Mouse (Mus musculus) olfactory bulb, adult 2 months (tissue): ENCODE data around the gene Iqgap1. TPM values are rescaled to one million over a fixed set of nuclear protein-coding genes. Genes with fewer than 3 reads are reported as not detected.

Experiments used
- H3K27ac ChIP-seq: fragments of 200-500 bp; 2 replicates; pipeline ENCODE4 v1.5.1; 2012; ENCODE audit warnings: low read depth, low read length; ENCODE audit not compliant: insufficient read depth
- H3K4me1 ChIP-seq: fragments of 200-500 bp; 2 replicates; pipeline ENCODE4 v1.6.1; 2012; ENCODE audit warnings: low read length; ENCODE audit not compliant: control insufficient read depth, insufficient read depth
- H3K4me3 ChIP-seq: fragments of 200-500 bp; 2 replicates; pipeline ENCODE4 v1.5.1; 2012; ENCODE audit warnings: mild to moderate bottlenecking, low read depth, low read length, moderate library complexity; ENCODE audit not compliant: insufficient read depth
- CTCF ChIP-seq: fragments of 200-500 bp; IDR thresholded peaks from 2 replicates; pipeline ENCODE4 v1.5.1; 2012; ENCODE audit warnings: low read depth, mild to moderate bottlenecking, low read length, moderate library complexity; ENCODE audit not compliant: insufficient read depth
- POLR2A ChIP-seq: fragments of 200-500 bp; IDR thresholded peaks from 2 replicates; pipeline ENCODE4 v1.6.1; 2012; ENCODE audit warnings: mild to moderate bottlenecking, low read depth, low read length, moderate library complexity; ENCODE audit not compliant: insufficient read depth
- WGBS: fragments of 180-500 bp; shearing (Covaris S2); methylation state at CpG from one replicate; pipeline ENCODE4 v1.1.7; 2018; 5-methylcytosine and 5-hydroxymethylcytosine counted together
- polyA plus RNA-seq: library from polyadenylated mRNA; stranded (reverse); fragments of >200 nt; gene quantifications from 2 replicates; pipeline ENCODE4 v1.2.4, GENCODE M21; 2012; ENCODE audit warnings: low replicate concordance; ENCODE audit not compliant: missing spikeins, insufficient read depth, insufficient read length

Iqgap1 gene
- not detected in 2 replicates for polyA plus RNA-seq

- no peak for TF ChIP-seq CTCF
- no peak for TF ChIP-seq POLR2A
- Histone ChIP-seq H3K27ac (no peak within 1 kb of the TSS), H3K4me1 (no peaks in the 10 kb centered on the region), H3K4me3 (no peak within 1 kb of the TSS)
- WGBS: 73% methylated on average over 11 of the region's 11 CpGs
Measured at GRCm38 (mm10) chr7:80825843-80826403, at the start of gene Iqgap1. Iqgap1 (minus strand) TSS chr7:80825974.

GRCm38 (mm10) chr7:80873631-80874030, 47.9 kb upstream of the Iqgap1 start:
- WGBS: 86% methylated on average over 2 of the region's 2 CpGs
- Histone ChIP-seq H3K27ac (no peak overlapping the region), H3K4me3 (no peak overlapping the region), H3K4me1 (no peaks in the 10 kb centered on the region)
- TF ChIP-seq CTCF (no peak), POLR2A (no peak)

GRCm38 (mm10) chr7:80873038-80873437, 47.3 kb upstream of the Iqgap1 start:
- WGBS: 53% methylated on average over 5 of the region's 5 CpGs
- H3K4me1 ChIP-seq: no peaks in the 10 kb centered on the region
- H3K4me3 ChIP-seq: no peak overlapping the region
- no peak overlapping the region for H3K27ac ChIP-seq
- no peak for TF ChIP-seq POLR2A
- TF ChIP-seq CTCF: no peak

- 97% methylated on average over 2 of the region's 2 CpGs for WGBS
- TF ChIP-seq POLR2A: no peak
- TF ChIP-seq CTCF: no peak
Measured at GRCm38 (mm10) chr7:80868686-80869085, 42.9 kb upstream of the Iqgap1 start.

GRCm38 (mm10) chr7:80866514-80867147, 40.9 kb upstream of the Iqgap1 start:
- H3K4me1 ChIP-seq: peaks cover 24% of the 10 kb centered on the region
- TF ChIP-seq POLR2A: no peak
- TF ChIP-seq CTCF: no peak
- WGBS: 83% methylated on average over 7 of the region's 7 CpGs
- H3K4me3 ChIP-seq: no peak overlapping the region
- H3K27ac ChIP-seq: no peak overlapping the region

More at GRCm38 (mm10) chr7:80868686-80869085, 42.9 kb upstream of the Iqgap1 start:
- H3K4me1 ChIP-seq: peaks cover 11% of the 10 kb centered on the region
- no peak overlapping the region for H3K4me3 ChIP-seq
- H3K27ac ChIP-seq: no peak overlapping the region

GRCm38 (mm10) chr7:80865521-80865920, 39.7 kb upstream of the Iqgap1 start:
- no peak overlapping the region for H3K27ac ChIP-seq
- TF ChIP-seq POLR2A (no peak), CTCF (no peak)
- 94% methylated on average over 7 of the region's 7 CpGs for WGBS
- H3K4me1 ChIP-seq: peaks cover 24% of the 10 kb centered on the region
- no peak overlapping the region for H3K4me3 ChIP-seq

GRCm38 (mm10) chr7:80864831-80865230, 39.1 kb upstream of the Iqgap1 start:
- H3K27ac ChIP-seq: no peak overlapping the region
- WGBS: 69% methylated on average over 8 of the region's 8 CpGs
- peaks cover 24% of the 10 kb centered on the region for H3K4me1 ChIP-seq
- no peak for TF ChIP-seq CTCF
- no peak for TF ChIP-seq POLR2A
- no peak overlapping the region for H3K4me3 ChIP-seq

- peaks cover 24% of the 10 kb centered on the region for H3K4me1 ChIP-seq
- 28% methylated on average over 1 of the region's 1 CpGs for WGBS
- no peak for TF ChIP-seq POLR2A
- no peak for TF ChIP-seq CTCF
- H3K4me3 ChIP-seq: no peak overlapping the region
- 0 out of 2 replicates have a peak overlapping the region, but pooled peaks have one; percentile 3 for H3K27ac ChIP-seq
Measured at GRCm38 (mm10) chr7:80864151-80864550, 38.4 kb upstream of the Iqgap1 start.

- H3K4me1 ChIP-seq: peaks cover 24% of the 10 kb centered on the region
- 60% methylated on average over 5 of the region's 5 CpGs for WGBS
- H3K27ac ChIP-seq: no peak overlapping the region
- TF ChIP-seq CTCF: no peak
- no peak for TF ChIP-seq POLR2A
- peak overlapping the region; percentile 11 for H3K4me3 ChIP-seq
Measured at GRCm38 (mm10) chr7:80863520-80863919, 37.7 kb upstream of the Iqgap1 start.

GRCm38 (mm10) chr7:80862475-80862874, 36.7 kb upstream of the Iqgap1 start:
- H3K4me3 ChIP-seq: no peak overlapping the region
- 77% methylated on average over 2 of the region's 2 CpGs for WGBS
- no peak overlapping the region for H3K27ac ChIP-seq
- TF ChIP-seq POLR2A (no peak), CTCF (no peak)
- H3K4me1 ChIP-seq: peaks cover 24% of the 10 kb centered on the region
